Mouse (Mus musculus): ENCODE results near the gene Nsg2. TPM values are rescaled to one million over a fixed set of nuclear protein-coding genes. Genes with fewer than 3 reads are reported as not detected.

Nsg2 gene
- 3.9 TPM for polyA plus RNA-seq (2014; fragmentation: Illumina TruSeq; extraction: RNeasy Lipid Tissue Mini Kit (QIAGEN cat#74804); ENCODE audit: low replicate concordance)

DNA sequence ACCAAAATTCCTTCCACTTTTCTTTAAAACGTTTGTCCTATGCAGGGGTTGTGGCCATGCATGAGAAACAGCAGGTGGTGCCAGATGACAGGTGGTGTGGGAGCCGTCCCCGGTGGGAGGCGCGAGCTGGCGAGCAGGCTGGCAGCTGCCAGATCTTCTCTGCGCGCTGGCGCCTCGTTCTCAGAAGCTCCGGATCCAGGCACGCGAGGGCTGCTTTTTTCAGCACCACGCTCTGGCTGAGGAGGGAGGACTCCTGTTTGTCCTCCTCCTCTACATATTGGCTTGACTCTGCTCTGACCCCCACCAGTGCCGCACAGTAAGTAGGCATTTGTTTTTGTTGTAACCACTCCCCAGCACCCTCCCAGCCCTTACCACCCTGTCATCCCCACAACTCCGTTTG, at the start of gene Nsg2:
Gene Nsg2 (plus strand): TSS at position 183 of the 400 bp plus-strand sequence.

GRCm38 (mm10) chr11:31965256-31966134, 34.8 kb upstream of the Nsg2 start, which contains the start of gene 4930524B15Rik:
TSS of gene 4930524B15Rik (plus strand) at chr11:31965592.

Other genes with a start within 250 kb of the Nsg2 start
- gene Cpeb4, start 128.3 kb upstream of the Nsg2 start, polyA plus RNA-seq (2014; fragmentation: Illumina TruSeq; extraction: RNeasy Lipid Tissue Mini Kit (QIAGEN cat#74804); ENCODE audit: low replicate concordance) = 98.4 TPM
- not detected for gene 4930524B15Rik, start 34.9 kb upstream of the Nsg2 start, polyA plus RNA-seq (2014; fragmentation: Illumina TruSeq; extraction: RNeasy Lipid Tissue Mini Kit (QIAGEN cat#74804); ENCODE audit: low replicate concordance)
- 0.22 TPM for gene Il9r, start 199.8 kb downstream of the Nsg2 start, polyA plus RNA-seq (2014; fragmentation: Illumina TruSeq; extraction: RNeasy Lipid Tissue Mini Kit (QIAGEN cat#74804); ENCODE audit: low replicate concordance)
- 1.9 TPM for gene Snrnp25, start 205.0 kb downstream of the Nsg2 start, polyA plus RNA-seq (2014; fragmentation: Illumina TruSeq; extraction: RNeasy Lipid Tissue Mini Kit (QIAGEN cat#74804); ENCODE audit: low replicate concordance)
- gene Rhbdf1, start 221.8 kb downstream of the Nsg2 start, polyA plus RNA-seq (2014; fragmentation: Illumina TruSeq; extraction: RNeasy Lipid Tissue Mini Kit (QIAGEN cat#74804); ENCODE audit: low replicate concordance) = not detected
- 2.7 TPM for gene Mpg, start 226.0 kb downstream of the Nsg2 start, polyA plus RNA-seq (2014; fragmentation: Illumina TruSeq; extraction: RNeasy Lipid Tissue Mini Kit (QIAGEN cat#74804); ENCODE audit: low replicate concordance)